Mouse (Mus musculus): ENCODE data around the gene Sv2c. TPM values are rescaled to one million over a fixed set of nuclear protein-coding genes. Genes with fewer than 3 reads are reported as not detected.
"Not testable (repeated sequence)": the region's sequence is repeated elsewhere in the genome, so short reads cannot be mapped to it uniquely, and the experiment has no call there.

Sv2c gene
- total RNA-seq (2021) = 10 to 100 TPM in 1 of 2 experiments, 1 to 10 TPM in 1; 5.8 to 10.1 TPM
- long read RNA-seq, experiment 1, partial matches to known transcripts = 0 of 1 reads
- long read RNA-seq, experiment 1, other reads (novel, unspliced or antisense) = 1 of 1 reads
- long read RNA-seq, experiment 2 = 0 reads

- DNase-seq = peak; percentile 64
Measured at GRCm38 (mm10) chr13:96132401-96132816, at the start of gene Sv2c. Sv2c (minus strand) TSS chr13:96132577.

DNA sequence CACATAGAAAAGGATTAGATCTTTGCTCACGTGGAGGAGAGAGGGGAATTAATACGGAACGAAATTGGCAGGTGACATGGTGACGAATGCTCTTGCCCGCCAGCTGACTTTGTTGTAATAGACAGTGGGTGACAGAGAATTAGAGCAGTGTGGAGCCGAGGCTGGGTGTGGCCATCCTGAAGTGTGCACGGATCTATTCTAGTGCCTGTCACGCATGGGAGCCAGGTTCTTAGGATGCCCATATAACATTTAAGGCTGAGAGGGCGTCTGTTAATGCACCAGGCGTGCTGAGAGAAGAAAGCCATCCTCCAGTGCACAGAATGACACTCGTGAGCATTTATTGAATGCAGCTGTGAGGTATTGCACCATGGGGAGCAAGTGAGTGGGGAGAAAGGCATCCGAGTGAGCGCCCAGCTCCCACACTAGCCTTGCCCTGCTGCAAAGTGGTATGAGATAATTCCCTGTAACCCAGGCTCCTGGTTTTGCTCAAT is 48.3 kb upstream of the Sv2c start:
- no peak for DNase-seq

GRCm38 (mm10) chr13:96175591-96176212 is 43.3 kb upstream of the Sv2c start:
- DNase-seq = peak; percentile 18

GRCm38 (mm10) chr13:96173686-96174085 is 41.3 kb upstream of the Sv2c start:
- peak; percentile 34 for DNase-seq

DNA sequence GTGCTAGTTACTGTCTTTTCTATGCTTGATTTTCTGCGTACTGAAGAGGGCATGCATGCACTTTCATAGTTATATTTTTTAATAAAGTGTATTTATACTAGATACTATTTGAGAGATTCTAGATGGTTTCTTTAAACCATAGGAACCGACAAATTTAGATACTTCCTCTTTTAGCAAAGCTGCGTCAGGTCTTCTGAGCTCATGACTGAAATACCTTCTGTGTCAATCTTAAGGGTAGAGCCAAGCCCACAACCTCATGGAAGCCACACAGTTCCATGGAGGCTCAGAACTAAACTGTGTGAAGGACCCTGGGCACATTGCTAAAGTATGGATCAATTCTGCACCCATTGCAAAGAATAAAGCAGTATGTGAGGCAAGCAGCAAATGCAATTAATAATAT is 39.9 kb upstream of the Sv2c start:
- no peak for DNase-seq

GRCm38 (mm10) chr13:96168991-96169665 is 36.8 kb upstream of the Sv2c start:
- no peak for DNase-seq

GRCm38 (mm10) chr13:96166593-96166992 is 34.2 kb upstream of the Sv2c start:
- DNase-seq = no peak

DNA sequence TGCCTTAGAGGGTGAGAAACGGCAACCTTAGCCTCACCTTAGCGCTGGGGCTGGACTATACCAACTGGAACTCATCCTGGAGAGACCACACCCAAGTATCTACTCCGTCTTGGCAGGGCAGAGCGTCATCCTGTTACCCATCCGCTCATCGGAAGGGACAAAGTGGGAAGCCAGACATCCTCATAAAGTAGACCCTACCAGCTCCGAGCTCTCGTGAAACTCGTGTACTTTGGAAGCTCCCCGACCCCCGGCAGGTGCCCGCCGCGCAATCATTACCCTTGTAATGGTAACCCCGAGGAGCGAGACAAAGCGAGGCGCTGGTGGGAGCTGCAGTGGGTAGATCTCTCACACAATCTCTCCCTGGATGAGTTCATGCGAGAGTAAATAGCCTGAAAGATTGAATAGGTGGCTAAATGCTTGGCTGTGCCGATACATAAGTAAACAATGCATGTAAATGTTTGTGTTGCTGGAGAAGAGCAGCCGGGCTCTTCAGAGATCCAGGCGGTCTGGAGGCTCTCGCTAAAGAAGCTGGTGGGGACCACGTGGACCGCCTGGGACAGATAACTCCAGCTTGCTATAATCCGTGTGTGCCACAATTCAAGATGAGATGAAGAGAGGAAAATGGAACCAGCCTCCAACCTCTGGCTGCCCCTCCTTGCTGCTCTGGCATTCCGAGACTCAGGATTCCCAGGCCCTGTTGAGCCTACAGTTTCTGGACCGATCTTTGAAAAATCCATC is 1.2 kb upstream of the Sv2c start:
- no peak for DNase-seq

GRCm38 (mm10) chr13:96132833-96133232 is 456 bp upstream of the Sv2c start:
- peak; percentile 6 for DNase-seq

DNA sequence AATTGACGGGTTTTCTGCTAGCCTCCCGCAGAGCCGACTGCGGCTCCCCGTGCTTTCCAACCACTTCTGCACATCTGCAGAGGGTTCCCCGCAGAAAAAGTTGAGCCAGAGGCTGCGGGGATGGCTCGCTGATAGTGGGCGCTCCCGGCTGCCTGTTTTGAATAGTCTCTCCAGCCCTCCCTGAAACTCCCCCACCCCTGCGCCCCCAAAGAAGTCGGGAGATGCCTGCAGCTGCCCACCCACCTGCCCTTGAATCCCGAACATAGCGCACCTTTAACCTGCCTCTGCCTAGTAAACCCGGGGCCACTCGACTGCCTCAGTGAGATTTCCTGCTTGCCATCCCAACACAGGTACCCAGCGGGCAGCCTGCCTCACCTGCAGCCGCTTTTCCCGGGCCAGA is 466 bp downstream of the Sv2c start:
- DNase-seq = peak; percentile 8

DNA sequence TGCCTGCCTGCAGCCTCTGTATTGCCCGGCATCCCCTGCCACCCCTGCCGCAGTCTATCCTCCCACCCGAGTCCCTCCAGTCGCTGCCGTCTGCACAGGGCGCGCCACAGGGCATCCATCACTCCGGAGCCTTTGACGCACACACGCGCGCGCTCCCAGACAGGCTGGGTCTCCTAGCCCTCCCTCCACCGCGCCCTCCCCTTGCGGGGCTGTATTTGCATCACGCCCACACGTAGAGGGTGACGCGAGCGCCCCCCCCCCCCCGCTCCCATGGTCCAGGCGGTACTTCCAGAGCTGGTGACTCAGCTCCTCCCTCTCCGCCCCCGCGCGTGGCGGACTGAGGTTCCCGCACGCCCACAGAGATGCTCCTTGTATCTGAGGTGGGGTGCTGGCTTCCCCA is 1.3 kb downstream of the Sv2c start:
- peak; percentile 49 for DNase-seq

GRCm38 (mm10) chr13:96129081-96129480 is 3.3 kb downstream of the Sv2c start:
- DNase-seq = no peak

DNA sequence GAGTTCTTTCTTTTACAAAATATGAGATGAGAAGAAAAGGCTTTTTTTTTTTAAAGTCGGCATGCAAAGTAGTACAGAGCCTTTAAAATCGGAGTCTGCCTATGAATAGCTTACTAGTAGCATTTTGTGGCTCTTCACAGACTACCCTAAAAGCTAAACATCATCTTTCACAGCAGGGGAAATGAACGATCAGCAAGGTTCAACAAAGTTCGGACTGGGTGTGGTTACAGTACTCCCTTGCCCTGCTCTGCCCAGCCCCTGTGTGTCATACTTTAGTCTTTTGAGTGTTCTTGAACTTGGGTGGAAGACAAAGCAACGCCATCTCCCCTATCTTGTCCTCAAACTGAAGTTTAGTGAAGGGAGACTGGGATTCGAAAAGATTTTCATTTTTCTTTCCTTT is 5.7 kb downstream of the Sv2c start:
- DNase-seq = no peak

GRCm38 (mm10) chr13:96125011-96125410 is 7.4 kb downstream of the Sv2c start:
- DNase-seq = peak; percentile 22

DNA sequence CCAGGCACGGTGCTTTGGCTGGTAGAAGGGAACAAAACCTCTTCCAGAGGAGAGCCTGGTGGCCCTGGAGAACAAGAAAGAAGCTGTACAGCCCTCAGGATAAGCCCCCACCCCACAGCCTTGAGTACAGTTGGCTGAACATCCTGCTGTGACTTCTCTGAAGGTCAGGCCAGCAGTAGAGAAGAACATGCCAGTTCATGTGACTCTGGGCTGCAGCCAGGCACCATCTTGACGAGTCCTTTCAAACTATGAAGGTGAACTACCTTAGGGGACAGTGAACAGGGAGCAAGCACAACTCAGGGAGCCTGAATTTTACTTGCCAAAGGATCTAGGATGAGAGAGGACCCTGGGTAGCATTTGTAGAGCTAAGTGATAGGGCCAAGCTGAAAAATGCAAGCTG is 19.7 kb downstream of the Sv2c start:
- no peak for DNase-seq

- DNase-seq = no peak
Measured at GRCm38 (mm10) chr13:96110767-96111166, 21.6 kb downstream of the Sv2c start.

GRCm38 (mm10) chr13:96106367-96106766 is 26.0 kb downstream of the Sv2c start:
- no peak for DNase-seq

DNA sequence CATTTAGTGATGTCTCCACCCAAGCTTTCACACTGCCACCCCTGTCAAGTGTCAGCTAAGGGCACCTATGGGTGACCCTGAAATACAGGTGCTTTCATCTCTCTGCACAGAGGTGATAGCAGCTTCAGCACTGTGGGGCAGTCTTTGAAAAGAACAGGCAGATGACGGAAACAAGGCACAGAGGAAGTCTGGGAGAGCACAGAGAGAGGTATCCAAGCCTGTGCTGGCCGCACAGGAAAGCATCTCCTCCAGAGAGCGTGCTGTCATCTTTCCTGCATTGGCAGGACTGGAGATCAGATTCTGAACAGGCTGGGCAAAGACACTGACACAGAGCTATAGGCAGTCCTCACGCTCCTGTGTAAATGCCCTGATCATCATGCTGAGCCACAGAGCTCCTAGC is 41.4 kb downstream of the Sv2c start:
- no peak for DNase-seq

DNA sequence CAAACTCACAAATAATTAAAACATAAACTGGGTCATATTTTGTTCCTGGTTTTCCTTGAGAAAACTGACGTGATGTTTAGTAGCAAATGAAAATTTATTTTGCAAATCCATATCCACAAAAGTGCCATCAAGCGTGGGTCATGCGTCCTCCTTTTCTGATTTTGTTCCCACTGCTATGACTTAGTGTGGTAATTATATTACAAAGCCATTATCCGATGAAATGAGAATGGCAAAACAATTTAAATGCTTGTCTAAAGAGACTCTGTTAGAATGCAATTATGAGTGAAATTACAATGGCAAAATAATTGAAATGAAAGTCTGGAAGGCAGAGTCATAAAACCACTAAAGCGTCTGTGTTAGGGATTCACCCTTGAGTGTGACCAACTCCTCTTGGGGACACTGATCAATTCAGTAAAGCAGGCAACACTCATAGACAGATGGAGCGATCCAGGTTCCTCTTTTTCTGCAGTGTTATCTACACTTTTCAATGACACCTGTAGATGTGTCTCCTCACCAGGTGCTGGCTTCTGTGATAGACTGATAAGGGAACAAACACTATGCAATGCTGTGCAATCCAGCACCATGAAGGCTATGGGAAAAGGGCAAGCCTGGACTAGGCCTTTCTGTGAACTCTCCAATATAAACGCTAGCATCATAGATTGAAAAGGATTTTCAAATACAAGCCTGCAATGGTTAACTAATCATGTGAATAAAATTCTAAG is 46.6 kb downstream of the Sv2c start:
- no peak for DNase-seq

DNA sequence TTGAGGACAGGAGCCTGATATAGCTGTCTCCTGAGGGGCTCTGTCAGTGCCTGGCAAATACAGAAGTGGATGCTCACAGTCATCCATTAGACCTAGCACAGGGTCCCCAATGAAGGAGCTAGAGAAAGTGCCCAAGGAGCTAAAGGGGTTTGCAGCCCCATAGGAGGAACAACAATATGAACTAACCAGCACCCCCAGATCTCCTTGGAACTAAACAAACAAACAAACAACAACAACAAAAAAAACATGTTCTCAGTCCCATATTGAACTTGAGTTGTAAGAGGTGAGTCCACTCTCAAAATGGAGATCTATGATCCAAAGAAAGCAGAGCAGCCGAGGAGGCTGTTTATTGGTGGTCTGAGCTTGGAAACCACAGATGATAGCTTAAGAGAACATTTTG is 50.6 kb downstream of the Sv2c start, which contains the start of gene Gm17190:
TSS of gene Gm17190 (plus strand) at position 301 of the 400 bp plus-strand sequence.
- not testable (repeated sequence) for DNase-seq

DNA sequence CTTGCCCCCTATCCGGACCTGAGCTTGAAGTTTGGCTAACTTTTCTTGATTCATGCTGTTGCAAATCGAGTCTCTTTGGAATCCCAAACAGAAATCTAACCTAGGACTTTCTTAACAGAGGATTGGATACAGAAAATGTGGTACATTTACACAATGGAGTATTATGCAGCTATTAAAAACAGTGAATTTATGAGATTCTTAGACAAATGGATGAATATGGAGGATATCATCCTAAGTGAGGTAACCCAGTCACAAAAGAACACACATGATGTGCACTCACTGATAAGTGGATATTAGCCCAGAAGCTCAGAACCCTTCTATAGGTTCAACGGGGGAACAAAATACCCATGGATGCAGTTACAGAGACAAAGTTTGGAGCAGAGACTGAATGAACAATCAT is 51.1 kb downstream of the Sv2c start, which contains the start of gene Gm20075:
TSS of gene Gm20075 (minus strand) at position 101 of the 400 bp plus-strand sequence.
- DNase-seq = not testable (repeated sequence)

DNA sequence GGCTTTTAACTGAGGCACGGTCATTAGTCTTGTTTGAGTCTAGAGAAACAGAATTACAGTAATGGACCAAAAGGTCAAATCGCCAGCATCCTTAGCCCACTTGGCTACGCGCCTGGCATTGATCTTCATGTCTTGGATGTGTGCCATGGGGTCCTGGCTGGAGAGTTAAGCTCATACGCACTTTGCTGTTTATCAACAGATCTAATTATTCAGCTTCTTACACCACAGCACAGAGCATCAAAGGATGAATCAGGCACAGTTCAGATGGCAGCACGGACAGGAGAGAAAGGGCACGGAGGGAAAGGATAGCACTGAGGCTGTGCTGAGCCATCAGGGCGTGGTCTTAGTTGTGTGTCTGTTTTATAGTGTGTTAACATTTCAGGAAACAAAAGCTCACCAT is 58.8 kb downstream of the Sv2c start:
- peak; percentile 20 for DNase-seq
